Mouse (Mus musculus) gastrocnemius, adult 18-20 months (tissue): ENCODE measurements at regions not wholly inside any gene's neighbourhood (a gene's known extent, or its start where the extent isn't known, plus 50 kb on each side); places are given as distances from the start of the nearest gene placed in this dataset.
"Not testable (repeated sequence)": the region's sequence is repeated elsewhere in the genome, so short reads cannot be mapped to it uniquely, and the experiment has no call there.

Experiments
- DNase-seq: peaks from one replicate; pipeline ENCODE4 v3.0.0; 2021; ENCODE audit warnings: low spot score

GRCm38 (mm10) chr13:82562576-82562975, 779.7 kb downstream of the Cetn3 start:
- peak; percentile 6 for DNase-seq

- DNase-seq: no peak
Measured at GRCm38 (mm10) chr13:82570925-82571324, 788.0 kb downstream of the Cetn3 start.

GRCm38 (mm10) chr13:82577937-82578336, 795.1 kb downstream of the Cetn3 start:
- no peak for DNase-seq

GRCm38 (mm10) chr13:82586335-82586734, 803.5 kb downstream of the Cetn3 start:
- no peak for DNase-seq

- no peak for DNase-seq
Measured at GRCm38 (mm10) chr13:82593831-82594230, 811.0 kb downstream of the Cetn3 start.

GRCm38 (mm10) chr13:82595566-82595965, 812.7 kb downstream of the Cetn3 start:
- peak; percentile 73 for DNase-seq

GRCm38 (mm10) chr13:82605868-82606267, 823.0 kb downstream of the Cetn3 start:
- DNase-seq: not testable (repeated sequence)

GRCm38 (mm10) chr13:82619005-82619653, 836.3 kb downstream of the Cetn3 start:
- DNase-seq: no peak

GRCm38 (mm10) chr13:82620036-82620435, 837.2 kb downstream of the Cetn3 start:
- no peak for DNase-seq

GRCm38 (mm10) chr13:82620749-82621148, 837.9 kb downstream of the Cetn3 start:
- no peak for DNase-seq

GRCm38 (mm10) chr13:82628727-82629126, 845.9 kb downstream of the Cetn3 start:
- not testable (repeated sequence) for DNase-seq
